Mouse (Mus musculus): ENCODE results near the gene Hdac11.
A peak's percentile ranks its signal among the peaks of the same experiment; 100 is the strongest.

The Hdac11 gene

DNA sequence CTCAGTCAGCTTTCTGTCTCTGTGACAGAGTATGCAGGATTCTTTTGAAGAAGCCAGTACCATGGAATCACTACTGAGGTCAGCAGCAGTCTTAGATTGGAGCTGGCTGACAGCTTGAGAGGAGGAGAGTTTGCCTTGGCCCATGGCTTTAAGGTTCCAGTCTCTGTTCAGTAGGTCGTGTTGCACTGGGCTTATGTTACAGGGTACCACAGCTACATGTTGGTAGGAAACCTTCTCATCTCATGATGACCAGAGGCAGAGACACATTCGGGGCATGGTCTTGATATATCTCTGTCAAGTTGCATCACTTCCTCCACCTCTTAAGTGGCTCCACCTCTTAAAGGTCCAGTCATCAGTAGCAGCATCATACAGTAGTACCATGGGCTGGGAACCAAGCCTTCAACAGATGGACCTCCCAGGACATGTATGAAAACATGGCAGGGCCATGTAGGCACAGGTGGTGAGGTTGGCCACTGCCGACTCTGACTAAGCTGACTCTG is 15.0 kb downstream of the Hdac11 start:
- no peak for DNase-seq (ENCODE audit: low spot score)

DNA sequence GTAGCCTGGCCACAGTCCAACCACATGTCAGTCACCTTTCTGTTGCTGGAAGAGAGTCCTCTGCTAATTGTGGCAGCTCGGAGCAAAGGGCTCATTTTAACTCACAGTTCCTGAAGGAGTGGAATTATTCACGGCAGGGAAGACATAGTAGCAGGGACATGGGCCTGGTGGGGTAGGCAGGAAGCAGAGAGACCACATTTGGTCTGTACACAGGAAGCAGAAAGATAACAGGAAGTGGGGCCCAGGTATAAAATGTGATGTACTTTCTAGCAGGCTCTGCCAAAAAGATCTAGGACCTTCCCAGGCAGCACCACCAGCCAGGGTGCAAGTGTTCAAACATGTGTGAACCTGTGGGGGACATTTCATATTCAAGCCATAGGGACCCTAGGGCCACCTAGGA is 15.9 kb downstream of the Hdac11 start:
- no peak for DNase-seq (ENCODE audit: low spot score)

DNA sequence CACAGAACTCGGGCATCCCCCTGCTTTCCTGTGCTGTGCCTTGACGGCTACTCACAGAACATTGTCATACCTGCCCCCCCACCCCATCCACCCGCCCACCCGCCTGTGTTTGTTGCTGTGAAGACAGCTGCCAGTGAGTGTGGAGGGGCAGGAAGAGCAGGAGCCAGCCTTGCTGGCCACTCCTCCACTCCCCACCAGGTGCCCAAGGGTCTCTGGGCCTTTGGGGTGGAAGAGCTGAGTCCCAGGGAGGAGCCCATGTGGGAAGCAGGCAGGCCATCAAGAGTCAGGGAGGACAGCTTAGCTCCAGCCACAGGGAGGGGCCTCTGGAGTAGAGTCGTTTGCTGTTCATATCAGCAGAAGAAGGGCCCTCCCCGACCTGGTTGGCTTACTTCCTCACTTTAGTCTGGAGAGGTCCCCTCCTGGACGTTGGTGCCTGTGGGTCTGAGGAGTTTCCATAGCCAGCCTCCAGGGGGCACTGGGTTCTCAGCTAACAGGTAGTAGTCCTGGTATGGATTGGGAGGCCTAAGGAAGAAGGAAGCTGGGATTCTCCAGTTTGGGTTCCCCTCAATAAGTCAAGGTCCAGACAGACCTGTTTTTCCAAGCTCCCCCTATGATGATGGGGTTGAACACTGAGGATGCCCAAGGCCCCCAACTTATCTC is 16.9 kb downstream of the Hdac11 start:
- peak; percentile 49 for DNase-seq (ENCODE audit: low spot score)

DNA sequence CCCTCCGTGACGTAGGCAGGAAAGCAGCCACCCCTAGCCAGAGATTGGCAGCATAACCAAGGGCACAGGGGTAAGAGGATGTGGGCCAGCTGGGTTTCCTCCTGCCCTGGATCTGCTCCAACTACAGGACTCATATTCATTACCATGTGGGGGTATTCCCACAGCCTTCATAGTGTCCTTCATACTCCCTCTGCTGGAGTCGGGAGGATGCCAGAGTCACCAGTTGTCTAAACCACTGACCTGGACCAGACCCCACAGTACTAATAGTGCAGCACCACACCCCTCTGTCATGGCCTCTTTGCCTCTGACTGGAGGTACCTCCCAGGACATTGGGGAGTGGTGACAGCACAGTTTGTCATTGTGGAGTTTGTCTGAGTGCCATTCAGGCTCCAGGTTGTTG is 17.7 kb downstream of the Hdac11 start:
- no peak for DNase-seq (ENCODE audit: low spot score)

DNA sequence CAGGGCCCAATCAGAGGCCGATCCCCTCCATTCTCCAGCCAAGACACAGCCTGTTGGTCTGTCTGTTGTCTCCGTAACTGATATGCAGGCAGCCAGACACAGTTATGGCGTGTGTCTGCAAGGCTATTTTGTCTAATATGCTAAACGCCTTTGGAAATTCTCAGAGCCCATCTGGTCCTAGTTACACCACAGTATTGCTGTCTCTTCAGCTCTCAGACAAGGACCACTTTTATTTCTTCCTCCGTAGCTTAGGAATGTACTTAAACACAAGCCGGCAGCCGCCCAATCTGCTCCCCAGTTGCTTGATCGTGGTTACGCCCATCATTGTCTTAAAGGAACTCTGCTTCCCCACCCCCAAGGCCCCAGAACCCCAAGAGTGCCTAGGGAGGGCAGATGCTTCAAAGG is 24.3 kb downstream of the Hdac11 start:
- DNase-seq (ENCODE audit: low spot score): no peak

DNA sequence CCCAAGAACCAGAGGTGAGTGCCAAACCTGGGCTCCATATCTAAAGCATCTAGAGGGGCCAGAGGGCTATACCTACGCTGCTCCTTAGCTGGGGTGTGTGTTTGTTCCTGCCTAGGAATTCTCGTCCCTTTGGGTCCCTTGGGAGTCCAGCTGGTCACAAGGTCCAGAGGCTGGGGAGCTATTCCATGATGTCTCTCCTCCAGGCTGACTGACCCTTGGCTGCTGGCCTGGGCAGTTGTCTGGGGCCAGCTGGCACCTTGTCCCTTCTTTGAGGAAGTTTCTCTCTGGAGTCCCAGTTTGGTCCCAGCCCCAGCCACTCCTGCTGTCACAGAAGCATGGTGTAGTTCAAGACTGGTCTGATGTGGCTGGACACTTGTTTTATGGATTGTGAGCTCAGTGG is 24.9 kb downstream of the Hdac11 start:
- peak; percentile 31 for DNase-seq (ENCODE audit: low spot score)

DNA sequence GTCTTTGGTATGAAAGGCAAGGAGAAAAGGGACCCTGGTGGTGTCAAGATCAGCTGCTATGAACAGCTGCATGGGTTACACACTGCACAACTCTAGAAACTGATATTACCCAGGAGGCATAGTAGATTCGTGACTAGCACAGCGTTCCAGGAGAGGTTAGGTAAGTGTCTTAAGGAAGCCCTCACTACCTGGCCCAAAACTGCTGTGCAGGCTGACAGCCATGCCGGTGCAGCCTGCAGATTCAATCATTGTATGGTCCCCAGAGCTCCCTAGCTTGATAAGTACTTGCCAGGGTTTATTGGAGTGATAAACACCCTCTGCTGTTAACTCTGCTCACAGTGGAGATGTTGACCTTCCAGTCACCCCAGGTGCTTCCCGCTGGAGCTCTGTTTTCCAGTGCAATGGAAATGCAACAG is 25.6 kb downstream of the Hdac11 start:
- no peak for DNase-seq (ENCODE audit: low spot score)

DNA sequence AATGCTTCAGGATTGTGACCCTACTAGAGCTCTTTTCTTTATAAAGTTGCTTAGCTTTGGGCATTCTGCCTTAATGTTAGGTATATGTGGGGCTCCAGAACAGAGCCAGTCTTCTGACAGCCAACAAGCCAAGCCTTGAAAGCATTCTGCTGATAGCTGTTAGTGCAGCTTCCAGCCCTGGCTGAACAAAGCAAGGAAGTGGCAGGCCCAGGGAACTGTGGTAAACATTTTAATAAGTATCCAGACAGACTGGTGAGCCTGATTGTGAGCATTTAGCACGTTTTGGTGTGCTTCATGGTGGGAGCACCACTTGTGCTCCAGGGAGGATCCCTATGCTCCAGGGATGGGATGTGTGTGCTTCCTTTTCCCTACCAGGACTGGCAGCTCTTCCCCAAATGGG is 26.6 kb downstream of the Hdac11 start:
- no peak for DNase-seq (ENCODE audit: low spot score)

DNA sequence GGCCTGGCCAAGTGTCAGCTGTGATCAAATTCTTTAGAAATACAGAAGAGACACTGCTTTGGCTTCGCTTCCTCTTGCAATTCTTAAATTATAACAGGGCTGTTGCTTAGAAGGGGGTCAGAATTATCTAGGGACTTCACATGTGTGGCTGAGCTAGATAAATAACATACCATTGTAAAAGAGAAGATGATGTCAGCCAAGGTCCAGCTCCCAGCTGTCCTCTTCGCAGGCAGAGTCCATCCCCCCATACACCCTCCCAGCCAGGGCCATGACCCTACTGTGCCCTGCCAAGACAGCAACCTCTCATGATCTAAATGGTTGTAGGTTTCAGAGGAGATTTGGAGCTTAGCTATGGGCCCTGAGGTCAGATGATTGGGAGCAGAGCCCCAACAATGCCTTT is 27.5 kb downstream of the Hdac11 start:
- DNase-seq (ENCODE audit: low spot score): no peak

DNA sequence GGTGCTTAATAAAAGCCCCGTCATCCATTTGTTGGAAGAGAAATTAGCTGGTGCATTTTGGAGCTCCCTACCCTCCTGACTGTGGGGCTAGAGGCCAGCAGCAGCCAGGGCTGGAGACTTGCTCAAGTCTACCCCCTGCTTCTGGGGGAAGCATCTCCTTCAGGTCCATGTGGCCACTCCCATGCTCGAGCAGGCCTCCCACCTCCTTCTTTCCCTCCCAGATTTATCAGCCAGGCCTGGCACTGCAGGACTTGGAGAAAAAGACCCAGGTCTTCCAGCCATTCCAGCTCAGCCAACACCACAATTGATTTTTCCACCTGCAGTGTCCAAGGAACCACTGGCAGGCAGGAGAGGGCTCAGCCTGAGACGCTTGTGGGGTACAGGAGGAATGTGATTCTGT is 28.3 kb downstream of the Hdac11 start:
- DNase-seq (ENCODE audit: low spot score): no peak

DNA sequence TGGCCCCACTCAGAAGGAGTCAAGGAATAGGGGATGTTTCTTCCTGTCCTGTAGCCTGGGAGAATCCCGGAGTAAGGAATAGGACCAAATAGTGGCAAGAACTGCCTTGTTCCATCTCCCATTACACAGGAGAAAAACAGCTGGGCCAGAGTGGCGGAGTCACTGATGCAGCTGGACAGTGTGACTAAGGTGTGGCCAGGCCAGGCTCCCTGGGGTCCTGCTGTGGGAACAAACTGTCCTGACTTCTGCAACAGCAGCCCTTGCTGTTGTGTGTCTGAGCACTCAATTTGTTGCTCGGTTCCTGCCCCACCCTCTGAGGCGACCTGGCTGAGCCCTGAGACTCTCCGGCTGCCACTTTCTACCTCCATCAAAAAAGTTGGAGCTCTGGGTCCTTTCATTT is 29.0 kb downstream of the Hdac11 start:
- no peak for DNase-seq (ENCODE audit: low spot score)

DNA sequence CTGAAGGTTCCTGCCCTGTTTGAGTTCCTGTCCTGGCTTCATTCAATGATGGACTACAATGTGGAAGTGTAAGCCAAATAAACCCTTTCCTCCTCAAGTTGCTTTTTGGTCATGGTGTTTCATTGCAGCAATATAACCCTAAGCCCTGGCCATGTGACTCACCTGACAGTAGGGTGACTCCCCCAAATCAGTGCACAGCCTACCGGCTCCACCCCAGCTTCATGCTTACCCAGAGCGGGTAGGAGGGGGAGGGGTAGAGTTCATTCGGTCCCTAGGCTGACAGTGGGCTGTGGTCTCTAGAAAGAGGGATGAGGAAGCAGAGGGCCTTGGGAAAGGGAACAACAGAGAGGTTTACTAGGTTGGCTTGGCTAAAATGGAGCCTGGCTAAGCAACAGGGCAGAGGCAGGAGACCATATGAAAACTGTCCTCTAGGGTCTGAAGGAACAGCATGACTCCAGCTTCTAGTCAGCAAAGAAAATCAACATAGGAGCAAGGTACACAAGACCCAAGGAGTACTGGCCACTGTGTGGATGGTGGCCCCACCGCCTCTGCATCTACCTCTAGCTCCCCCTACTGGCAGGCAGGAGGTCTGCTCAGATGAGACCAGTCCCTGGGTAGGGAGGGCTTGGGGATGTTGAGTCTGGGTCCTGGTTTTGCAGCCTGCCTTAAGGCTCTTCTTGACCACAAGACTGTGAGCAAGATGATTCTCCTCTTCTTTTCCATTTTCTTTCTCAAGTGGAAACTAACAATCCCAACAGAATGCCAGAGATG is 29.9 kb downstream of the Hdac11 start:
- no peak for DNase-seq (ENCODE audit: low spot score)

DNA sequence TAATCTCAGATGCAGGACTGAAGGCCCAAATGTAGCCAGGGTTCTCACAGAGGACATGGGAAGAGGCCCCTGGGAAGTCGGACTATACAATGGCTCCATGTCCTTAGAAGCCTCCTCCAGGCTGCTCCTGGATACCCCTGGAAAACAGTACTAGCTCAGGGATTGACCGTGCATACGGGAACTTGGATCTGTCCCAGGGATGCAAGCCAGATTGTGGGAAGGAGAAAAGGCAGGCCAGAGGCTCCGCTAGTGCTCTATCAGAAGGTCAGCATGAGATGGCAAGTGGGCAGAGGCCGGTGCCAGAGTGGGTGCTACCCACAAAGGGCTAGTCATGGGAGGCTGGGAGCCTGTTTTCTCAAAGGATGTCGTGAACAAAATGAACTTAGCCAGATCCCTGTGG is 30.5 kb downstream of the Hdac11 start:
- no peak for DNase-seq (ENCODE audit: low spot score)

DNA sequence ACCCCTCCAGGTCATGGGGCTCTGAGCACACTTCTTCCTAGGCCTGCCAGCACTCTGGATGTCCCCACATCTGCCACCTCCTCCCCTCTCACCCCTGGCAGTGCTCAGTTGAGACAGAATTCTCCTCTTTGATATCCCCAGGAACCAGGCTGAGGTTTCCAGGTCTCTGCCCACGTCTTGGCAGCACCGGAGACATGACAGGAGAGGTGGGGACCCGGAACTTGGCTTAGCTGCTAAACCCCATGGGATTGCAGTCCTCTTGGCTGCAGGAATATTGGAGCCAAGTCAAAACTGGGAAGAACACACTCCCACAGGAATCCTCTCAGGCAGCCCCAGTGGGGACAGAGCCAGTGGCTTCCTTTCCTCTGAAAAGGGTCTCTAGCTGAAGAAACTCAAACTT is 31.4 kb downstream of the Hdac11 start:
- DNase-seq (ENCODE audit: low spot score): no peak

DNA sequence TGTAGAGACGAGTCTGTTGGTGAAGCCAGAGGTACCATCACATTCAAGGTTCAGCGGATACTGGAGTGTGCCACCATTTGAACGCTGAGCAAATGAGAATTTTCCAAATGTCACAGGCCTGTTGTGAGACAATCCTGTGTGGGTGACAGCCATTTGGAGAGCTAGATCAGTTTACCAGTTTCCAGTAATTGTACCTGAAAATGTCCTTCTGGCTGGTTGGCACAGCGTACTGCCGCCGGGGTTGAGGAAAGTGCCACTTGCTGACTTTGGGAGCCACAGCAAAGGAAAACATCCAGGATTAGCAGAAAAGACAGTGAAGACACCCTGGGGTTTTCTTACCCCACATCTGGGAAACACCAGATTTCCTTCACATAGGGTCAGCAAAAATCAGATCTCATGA is 33.5 kb downstream of the Hdac11 start:
- DNase-seq (ENCODE audit: low spot score): no peak

DNA sequence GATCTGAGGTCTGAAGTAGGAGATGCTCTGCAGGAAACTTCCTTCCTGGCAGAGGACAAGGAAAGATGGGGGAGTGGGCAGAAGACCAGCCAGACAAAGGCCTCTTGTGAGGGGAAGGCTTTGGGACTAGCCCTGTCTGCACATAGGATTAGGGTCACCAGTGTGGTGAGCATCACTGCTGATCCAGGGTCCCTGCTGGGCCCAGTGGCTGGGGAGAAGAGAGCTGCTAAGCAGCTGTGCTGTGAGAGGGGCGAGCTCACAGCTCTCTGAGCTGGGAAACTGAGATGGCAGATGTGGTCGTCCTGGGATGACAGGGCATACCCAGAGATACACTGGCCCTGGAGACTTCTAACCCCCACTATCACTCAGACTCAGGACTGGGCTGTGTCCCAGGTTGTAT is 35.0 kb downstream of the Hdac11 start:
- no peak for DNase-seq (ENCODE audit: low spot score)

DNA sequence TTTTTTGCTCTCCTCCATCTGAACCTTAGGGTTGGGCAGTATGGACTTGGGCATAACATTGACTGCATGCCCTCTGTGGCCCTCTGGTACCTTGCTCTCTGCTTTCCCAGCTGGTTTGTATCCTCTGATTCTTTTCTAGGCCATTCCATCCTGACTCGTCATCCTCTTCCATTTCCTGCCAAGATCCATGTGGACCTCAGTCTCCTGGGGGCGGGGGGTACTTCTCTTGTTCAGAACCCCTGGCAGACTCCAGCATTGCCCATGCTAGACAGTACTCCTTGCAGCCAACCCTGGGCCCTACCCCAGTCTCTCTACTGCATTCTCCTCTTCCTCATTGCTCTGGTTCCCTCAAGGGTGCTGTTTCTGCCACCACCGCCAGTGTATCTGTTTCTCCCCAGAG is 36.0 kb downstream of the Hdac11 start:
- DNase-seq (ENCODE audit: low spot score): no peak

DNA sequence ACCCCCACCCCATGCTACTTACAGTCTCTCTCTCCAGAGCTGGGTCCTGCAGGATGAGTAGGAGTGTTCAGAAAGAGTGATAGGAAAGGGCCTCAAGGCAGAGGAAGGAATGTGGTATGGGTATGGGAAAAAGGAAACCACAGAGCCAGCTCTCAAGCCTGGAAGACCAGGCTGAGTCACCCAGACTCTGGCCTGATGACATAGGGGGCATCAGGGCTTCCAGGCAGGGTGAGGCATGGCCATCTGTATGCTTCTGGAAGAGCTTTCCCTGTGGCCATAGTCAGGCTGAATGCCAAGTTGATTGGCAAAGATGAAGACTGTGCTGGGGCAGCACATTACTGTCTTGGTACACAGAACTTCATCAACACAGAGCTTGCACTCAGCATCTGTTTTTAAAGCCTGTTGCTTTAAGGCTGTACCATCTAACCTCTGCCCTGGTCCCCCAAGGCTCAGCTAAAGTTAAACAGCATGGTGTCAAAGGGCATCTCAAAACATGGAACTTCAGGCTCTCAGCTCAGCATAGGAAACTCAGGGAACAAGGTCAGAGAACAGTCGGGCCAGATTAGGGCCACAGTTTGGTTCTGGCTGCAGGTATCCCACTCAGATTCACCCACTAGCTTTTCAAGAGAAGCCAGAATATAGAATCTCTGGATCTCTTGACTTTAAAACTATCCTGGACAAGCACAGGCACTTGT is 36.5 kb downstream of the Hdac11 start:
- DNase-seq (ENCODE audit: low spot score): no peak

DNA sequence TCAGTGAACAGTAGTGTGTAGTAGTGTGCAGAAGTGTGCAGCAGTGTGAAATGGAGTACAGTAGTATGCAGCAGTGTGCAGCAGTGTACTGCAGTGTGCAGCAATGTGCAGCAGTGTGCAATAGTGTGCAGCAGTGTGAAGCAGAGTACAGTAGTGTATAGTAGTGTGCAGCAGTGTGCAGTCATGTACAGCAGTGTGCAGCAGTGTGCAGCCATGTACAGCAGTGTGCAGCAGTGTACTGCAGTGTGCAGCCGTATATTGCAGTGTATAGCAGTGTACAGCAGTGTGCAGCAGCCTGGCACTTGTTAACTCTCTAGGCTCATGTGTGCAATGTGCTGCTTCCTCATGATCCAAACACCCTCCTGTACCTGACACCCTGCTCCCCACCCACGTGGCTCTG is 42.0 kb downstream of the Hdac11 start:
- DNase-seq (ENCODE audit: low spot score): no peak

DNA sequence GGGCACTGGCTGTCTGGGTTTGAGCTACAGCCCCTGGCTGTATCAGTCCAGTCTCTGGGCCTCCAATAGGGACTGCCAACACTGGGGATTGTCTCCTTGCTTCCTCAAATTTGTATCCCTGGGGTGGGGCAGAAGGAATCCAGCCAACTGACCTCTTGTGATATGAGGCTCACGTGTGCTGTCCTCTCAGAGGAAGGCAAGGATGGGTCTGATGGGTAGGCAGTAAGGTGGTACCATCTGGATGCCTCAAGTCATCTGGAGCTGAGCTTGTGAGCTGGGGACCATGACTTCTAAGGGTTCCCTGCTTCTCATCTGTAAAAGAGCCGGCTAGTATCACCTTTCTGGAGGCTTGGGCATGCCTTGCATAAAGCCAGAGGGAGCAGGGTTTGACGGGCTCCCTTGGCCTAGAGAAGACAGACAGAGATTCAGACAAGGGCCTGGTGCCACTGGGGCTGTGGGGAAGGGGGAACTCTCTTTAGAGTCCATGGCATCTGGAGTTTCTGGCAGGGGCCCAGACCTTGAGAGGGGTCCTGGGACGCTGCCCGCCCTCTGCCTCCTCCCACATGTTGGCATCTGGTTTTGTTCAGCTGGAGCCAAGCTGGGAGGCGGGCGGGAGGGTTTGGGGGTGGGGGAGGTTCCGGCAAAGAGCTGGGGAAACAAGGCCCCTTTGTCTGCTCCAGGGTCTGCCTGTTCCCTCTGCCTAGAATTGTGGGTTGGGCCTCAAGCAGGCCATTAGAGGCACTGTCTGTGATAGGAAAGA is 44.1 kb downstream of the Hdac11 start:
- DNase-seq (ENCODE audit: low spot score): no peak

DNA sequence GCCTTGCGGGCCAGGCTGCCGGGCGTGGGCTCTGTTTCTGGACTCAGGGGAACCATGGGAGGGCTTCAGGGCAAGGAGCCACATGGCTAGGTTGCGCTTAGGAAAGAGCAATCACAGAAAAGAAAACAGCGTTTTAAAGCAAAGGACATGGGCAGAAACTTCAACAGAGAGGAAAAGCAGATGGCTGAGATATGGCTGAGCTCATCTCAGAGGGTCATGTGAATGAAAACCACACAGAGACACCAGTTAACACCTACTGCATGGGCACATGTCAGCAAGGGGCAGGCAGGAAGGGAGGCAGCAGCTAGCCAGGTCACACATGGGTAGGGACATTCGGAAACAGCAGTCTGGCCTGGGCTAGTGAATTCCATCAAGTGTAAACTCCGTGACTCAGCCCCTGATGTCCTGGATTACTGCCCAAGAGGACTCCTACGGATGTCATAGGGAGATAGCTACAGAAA is 45.4 kb downstream of the Hdac11 start:
- no peak for DNase-seq (ENCODE audit: low spot score)

DNA sequence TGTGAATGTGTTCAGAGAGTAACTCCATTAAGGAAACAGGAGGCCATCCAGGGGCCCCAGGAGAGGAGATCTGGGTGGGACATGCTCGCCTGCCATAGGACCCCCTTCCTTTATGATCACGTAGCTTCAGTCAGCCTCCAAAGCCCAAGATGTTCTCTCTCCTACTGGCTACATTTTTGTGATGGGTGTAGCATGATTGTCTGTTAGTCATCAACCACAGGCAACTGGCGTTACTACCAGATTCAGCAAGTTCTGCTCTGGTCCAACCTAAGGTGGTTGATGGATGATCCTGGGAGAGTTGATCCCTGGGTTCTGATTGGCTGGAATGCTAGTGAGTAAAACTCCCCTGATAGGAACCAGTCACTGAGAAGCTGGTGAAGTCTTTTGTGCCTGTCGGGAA is 46.1 kb downstream of the Hdac11 start:
- DNase-seq (ENCODE audit: low spot score): no peak
